In genomic region chr14:57998526-57999401, GRCm38 (mm10) we compare ENCODE assay signal across 8 mouse cellular contexts. TPM values are rescaled to one million over a fixed set of nuclear protein-coding genes. Genes with fewer than 3 reads are reported as not detected.
A peak's percentile ranks its signal among the peaks of the same experiment; 100 is the strongest.
DNase-seq lines count a peak whose midpoint lies in the region; ATAC-seq and TF ChIP-seq lines count a peak whose summit lies in the region.

Micu2 (minus strand) TSS chr14:57999262.

- TF ChIP-seq EP300 in lung, postnatal 0 days (IDR thresholded peaks at IDR 0.05): peak; percentile 83

- no peaks in the 10 kb centered on the region for H3K4me1 ChIP-seq in lung, postnatal 0 days (ENCODE audit: insufficient read depth, low read depth, low read length)

- peak within 1 kb of the TSS; percentile 74 for H3K27ac ChIP-seq in lung, postnatal 0 days (ENCODE audit: low read length)

- H3K9ac ChIP-seq in lung, postnatal 0 days (replicated peaks; ENCODE audit: low read depth): peak within 1 kb of the TSS; percentile 87

- WGBS in lung, postnatal 0 days: 2% methylated on average over 57 of the region's 76 CpGs

- peak within 1 kb of the TSS; percentile 93 for H3K4me3 ChIP-seq in lung, postnatal 0 days (ENCODE audit: low read depth, low read length)

- H3K36me3 ChIP-seq in lung, postnatal 0 days (ENCODE audit: insufficient read depth, low read length): no peaks in the 10 kb centered on the region

- H3K9me3 ChIP-seq in lung, postnatal 0 days (ENCODE audit: low read length): no peaks in the 10 kb centered on the region

- no peaks in the 10 kb centered on the region for H3K27me3 ChIP-seq in lung, postnatal 0 days (replicated peaks; ENCODE audit: insufficient read depth, low read length)

- no peak for TF ChIP-seq CTCF in lung, postnatal 0 days (IDR thresholded peaks at IDR 0.05)

- DNase-seq in MEL-GATA-1-ER (ENCODE audit: extremely low read depth, low read depth): peak; percentile 72
- DNase-seq in cerebellum, adult 8-10 months: peak; percentile 77
- peak; percentile 92 for DNase-seq in forelimb bud, embryonic 11.5 days (ENCODE audit: low read depth, low spot score)
- peak; percentile 20 for DNase-seq in layer of hippocampus, adult 9-10 months (ENCODE audit: low spot score)
- DNase-seq in lung, postnatal 0 days (ENCODE audit: low spot score): peak; percentile 95
- DNase-seq in ovary, postnatal 14 days (ENCODE audit: low spot score): peak; percentile 65
- peak; percentile 89 for DNase-seq in thymus, postnatal 14 days

- H3K4me2 ChIP-seq in lung, postnatal 0 days (replicated peaks; ENCODE audit: low read depth, low read length): peak within 1 kb of the TSS; percentile 96

- peak; percentile 95 to 98 for ATAC-seq in hematopoietic stem cell, adult 5-6 weeks (replicated peaks in 1 of 2; ENCODE audit: insufficient read depth in 1 of 2, low FRiP score in 2 of 2, low TSS enrichment in 1 of 2, low read depth in 1 of 2, poor library complexity in 2 of 2, severe bottlenecking in 2 of 2)
- peak; percentile 99 for ATAC-seq in lung, postnatal 0 days

RNA-seq across cellular contexts. Expression of gene Micu2, which starts in this region (rescaled TPM):
- 90.1 and 101 TPM in 2 replicates for total RNA-seq in hematopoietic stem cell, adult 5-6 weeks (2017)
- 46.2 and 55.9 TPM in 2 replicates for polyA plus RNA-seq in lung, postnatal 0 days (2015; fragmentation: Nextera tagmentation; extraction: Ambion mirVana)

Comparison
In these comparisons a context has a peak if more than half of its experiments do, and no peak if none do; other contexts are left out.
1. Peak in every context shown above with its lines: DNase-seq, ATAC-seq, H3K4me3 ChIP-seq and H3K27ac ChIP-seq.
2. DNase-seq: peak in every context shown above with its lines; median percentile 95 in lung, postnatal 0 days; 92 in forelimb bud, embryonic 11.5 days; 89 in thymus, postnatal 14 days; 77 in cerebellum, adult 8-10 months; 72 in MEL-GATA-1-ER; 65 in ovary, postnatal 14 days; 20 in layer of hippocampus, adult 9-10 months.